Mouse (Mus musculus) MEL (cell line): ENCODE results near the gene Dusp15. TPM values are rescaled to one million over a fixed set of nuclear protein-coding genes. Genes with fewer than 3 reads are reported as not detected.

ENCODE experiments used
- DNase-seq: peaks from one replicate; pipeline ENCODE4 v3.0.0; 2011; ENCODE audit warnings: low read depth, low spot score
- H3K27ac ChIP-seq: 2 replicates; pipeline ENCODE4 v1.5.1; 2012; ENCODE audit warnings: low read depth, mild to moderate bottlenecking, control low read depth, low read length, moderate library complexity; ENCODE audit not compliant: control insufficient read depth
- H3K27me3 ChIP-seq, 2 experiments: fragments of 150-350 bp in 1 of 2; sonication (generic) in 1 of 2; 2 replicates each; pipeline ENCODE4 v1.6.1; 2012; ENCODE audit warnings: low read length in 2 of 2, mild to moderate bottlenecking in 2 of 2, improper control_type of control experiment in 1 of 2, moderate library complexity in 1 of 2; ENCODE audit not compliant: insufficient read depth in 2 of 2, control insufficient read depth in 1 of 2
- H3K36me3 ChIP-seq, 2 experiments: 2 replicates each; pipeline ENCODE4 v1.6.1; 2012 to 2014; ENCODE audit warnings: low read length in 2 of 2, improper control_type of control experiment in 1 of 2, inconsistent platforms in 1 of 2, mild to moderate bottlenecking in 1 of 2; ENCODE audit not compliant: insufficient read depth in 2 of 2, control insufficient read depth in 1 of 2
- H3K4me1 ChIP-seq, 2 experiments: fragments of 150-350 bp in 1 of 2; sonication (generic) in 1 of 2; 2 replicates each; pipeline ENCODE4 v1.6.1; 2012; ENCODE audit warnings: low read length in 2 of 2, improper control_type of control experiment in 1 of 2, mild to moderate bottlenecking in 1 of 2; ENCODE audit not compliant: insufficient read depth in 2 of 2, control insufficient read depth in 1 of 2
- H3K4me3 ChIP-seq, 2 experiments: fragments of 150-350 bp in 1 of 2; sonication (generic) in 1 of 2; 2 replicates each; pipeline ENCODE4 v1.5.1; 2012; ENCODE audit warnings: low read depth in 2 of 2, low read length in 2 of 2, mild to moderate bottlenecking in 2 of 2, moderate library complexity in 2 of 2, control low read depth in 1 of 2, improper control_type of control experiment in 1 of 2; ENCODE audit not compliant: control insufficient read depth in 1 of 2, insufficient read depth in 1 of 2
- H3K79me2 ChIP-seq: 2 replicates; pipeline ENCODE4 v1.6.1; 2012; ENCODE audit warnings: mild to moderate bottlenecking, low read length, moderate library complexity; ENCODE audit not compliant: control insufficient read depth, poor library complexity, insufficient read depth
- H3K9ac ChIP-seq: 2 replicates; pipeline ENCODE4 v1.6.1; 2012; ENCODE audit warnings: low read depth, mild to moderate bottlenecking, control low read depth, low read length, moderate library complexity; ENCODE audit not compliant: control insufficient read depth, poor library complexity, severe bottlenecking
- H3K9me3 ChIP-seq: fragments of 150-350 bp; sonication (generic); replicated peaks from 2 replicates; pipeline ENCODE4 v1.6.1; 2012; ENCODE audit warnings: mild to moderate bottlenecking, low read length, improper control_type of control experiment, moderate library complexity; ENCODE audit not compliant: insufficient read depth
- ELF1 ChIP-seq: IDR thresholded peaks from 2 replicates; pipeline ENCODE4 v1.6.1; 2014; ENCODE audit warnings: low read depth, mild to moderate bottlenecking, inconsistent platforms, low read length, improper control_type of control experiment, moderate library complexity
- EP300 ChIP-seq, 2 experiments: IDR thresholded peaks; 2 replicates each; pipeline ENCODE4 v1.6.1; 2011; ENCODE audit warnings: improper control_type of control experiment in 2 of 2, low read length in 2 of 2, low read depth in 1 of 2, mild to moderate bottlenecking in 1 of 2
- ETS1 ChIP-seq: IDR thresholded peaks from 2 replicates; pipeline ENCODE4 v1.6.1; 2012; ENCODE audit warnings: low read depth, mild to moderate bottlenecking, inconsistent platforms, low read length, improper control_type of control experiment, moderate library complexity
- GATA1 ChIP-seq: IDR thresholded peaks from 2 replicates; pipeline ENCODE4 v1.6.1; 2011; ENCODE audit warnings: low read depth, low read length, improper control_type of control experiment
- HCFC1 ChIP-seq: IDR thresholded peaks from 2 replicates; pipeline ENCODE4 v1.6.1; 2012; ENCODE audit warnings: low read depth, mild to moderate bottlenecking, inconsistent platforms, low read length, improper control_type of control experiment, moderate library complexity
- MAZ ChIP-seq: IDR thresholded peaks from 2 replicates; pipeline ENCODE4 v1.6.1; 2012; ENCODE audit warnings: low read depth, mild to moderate bottlenecking, inconsistent platforms, low read length, improper control_type of control experiment
- MXI1 ChIP-seq: IDR thresholded peaks from 2 replicates; pipeline ENCODE4 v1.6.1; 2011; ENCODE audit warnings: mild to moderate bottlenecking, low read depth, low read length, improper control_type of control experiment
- MYB ChIP-seq: IDR thresholded peaks from 2 replicates; pipeline ENCODE4 v1.6.1; 2011; ENCODE audit warnings: mild to moderate bottlenecking, low read depth, low read length, improper control_type of control experiment
- MYC ChIP-seq: IDR thresholded peaks from 2 replicates; pipeline ENCODE4 v1.6.1; 2011; ENCODE audit warnings: low read depth, mild to moderate bottlenecking, low read length, improper control_type of control experiment, moderate library complexity
- POLR2AphosphoS2 ChIP-seq: IDR thresholded peaks from 2 replicates; pipeline ENCODE4 v1.6.1; 2011; ENCODE audit warnings: low read length, improper control_type of control experiment
- POLR2AphosphoS5 ChIP-seq: IDR thresholded peaks from 2 replicates; pipeline ENCODE4 v1.6.1; 2012; ENCODE audit warnings: low read depth, borderline replicate concordance, mild to moderate bottlenecking, inconsistent platforms, low read length, moderate library complexity, mixed read lengths
- RAD21 ChIP-seq: IDR thresholded peaks from 2 replicates; pipeline ENCODE4 v1.6.1; 2011; ENCODE audit warnings: mild to moderate bottlenecking, low read depth, low read length, improper control_type of control experiment
- TAL1 ChIP-seq: IDR thresholded peaks from 2 replicates; pipeline ENCODE4 v1.6.1; 2012; ENCODE audit warnings: mild to moderate bottlenecking, inconsistent platforms, low read length, moderate library complexity, mixed read lengths
- TBP ChIP-seq: IDR thresholded peaks from 2 replicates; pipeline ENCODE4 v1.8.0; 2011; ENCODE audit warnings: low read depth, low read length, improper control_type of control experiment
- TCF12 ChIP-seq: IDR thresholded peaks from 2 replicates; pipeline ENCODE4 v1.6.1; 2014; ENCODE audit warnings: low read depth, mild to moderate bottlenecking, inconsistent platforms, low read length, improper control_type of control experiment, moderate library complexity
- UBTF ChIP-seq: IDR thresholded peaks from 2 replicates; pipeline ENCODE4 v1.6.1; 2012; ENCODE audit warnings: low read depth, mild to moderate bottlenecking, inconsistent platforms, low read length, improper control_type of control experiment, moderate library complexity, borderline replicate concordance; ENCODE audit not compliant: insufficient read depth
- USF2 ChIP-seq, 2 experiments: IDR thresholded peaks; 2 replicates each; pipeline ENCODE4 v1.6.1; 2011 to 2012; ENCODE audit warnings: improper control_type of control experiment in 2 of 2, low read length in 2 of 2, borderline replicate concordance in 1 of 2, inconsistent platforms in 1 of 2, low read depth in 1 of 2, mild to moderate bottlenecking in 1 of 2; ENCODE audit not compliant: insufficient read depth in 1 of 2
- ZC3H11A ChIP-seq: IDR thresholded peaks from 2 replicates; pipeline ENCODE4 v1.6.1; 2012; ENCODE audit warnings: low read depth, mild to moderate bottlenecking, inconsistent platforms, low read length, improper control_type of control experiment
- ZKSCAN1 ChIP-seq: IDR thresholded peaks from 2 replicates; pipeline ENCODE4 v1.6.1; 2012; ENCODE audit warnings: low read depth, mild to moderate bottlenecking, inconsistent platforms, low read length, improper control_type of control experiment, moderate library complexity
- ZMIZ1 ChIP-seq: IDR thresholded peaks from 2 replicates; pipeline ENCODE4 v1.6.1; 2012; ENCODE audit warnings: low read depth, mild to moderate bottlenecking, inconsistent platforms, low read length, improper control_type of control experiment, moderate library complexity
- ZNF384 ChIP-seq: IDR thresholded peaks from 2 replicates; pipeline ENCODE4 v1.6.1; 2012; ENCODE audit warnings: low read depth, mild to moderate bottlenecking, inconsistent platforms, low read length, improper control_type of control experiment
- polyA plus RNA-seq, 2 experiments: library from polyadenylated mRNA; stranded (reverse) in 1 of 2; unstranded in 1 of 2; fragments of >175 nt in 1 of 2; fragments of >200 nt in 1 of 2; gene quantifications; 2 replicates each; pipeline versions ENCODE4 v1.2.1 to v1.2.4; 2012; ENCODE audit warnings: low replicate concordance in 2 of 2, low read depth in 1 of 2; ENCODE audit not compliant: insufficient read length in 2 of 2, insufficient read depth in 1 of 2, missing spikeins in 1 of 2
- total RNA-seq: library from RNA; depleted of rRNA; stranded (reverse); fragments of 300-350 nt; gene quantifications from 2 replicates; pipeline ENCODE4 v1.2.3, GENCODE M21; 2012

Dusp15 gene
- total and polyA plus RNA-seq, 3 experiments, result not detected

GRCm38 (mm10) chr2:152924543-152924942, 27.0 kb downstream of the Dusp15 start:
- no peak overlapping the region for H3K27ac ChIP-seq
- no peaks in the 10 kb centered on the region for H3K9me3 ChIP-seq
- H3K4me3 ChIP-seq, result no peak overlapping the region
- H3K4me1 ChIP-seq, result no peaks in the 10 kb centered on the region
- peak; percentile 41 for DNase-seq
- TF ChIP-seq MXI1, result no peak
- no peak for TF ChIP-seq ETS1
- peak in 1 of 2 experiments; percentile 37; a peak in 1 of 4 replicates for TF ChIP-seq EP300 (IDR thresholded peaks at IDR 0.05; ENCODE audit: low read depth in 1 of 2, low read length in 2 of 2)
- 0 out of 2 replicates have a peak, but pooled peaks have one; percentile 45 for TF ChIP-seq GATA1
- no peak for TF ChIP-seq MYC
- TF ChIP-seq ZKSCAN1, result no peak
- TF ChIP-seq MAZ, result no peak
- no peak for TF ChIP-seq HCFC1
- TF ChIP-seq ELF1, result no peak
- TF ChIP-seq POLR2AphosphoS5, result no peak
- TF ChIP-seq TBP, result peak; percentile 67
- no peak for TF ChIP-seq ZC3H11A
- TF ChIP-seq USF2 (IDR thresholded peaks at IDR 0.05; ENCODE audit: borderline replicate concordance in 1 of 2, insufficient read depth in 1 of 2, low read depth in 1 of 2, low read length in 2 of 2), result no peak
- no peak for TF ChIP-seq ZMIZ1
- no peak for TF ChIP-seq MYB
- no peak for TF ChIP-seq UBTF
- TF ChIP-seq TAL1, result no peak
- TF ChIP-seq RAD21, result no peak
- TF ChIP-seq POLR2AphosphoS2, result no peak
- TF ChIP-seq TCF12, result peak; percentile 48
- H3K36me3 ChIP-seq, result no peaks in the 10 kb centered on the region
- H3K9ac ChIP-seq, result no peak overlapping the region
- no peaks in the 10 kb centered on the region for H3K79me2 ChIP-seq
- H3K27me3 ChIP-seq, result no peaks in the 10 kb centered on the region

- Histone ChIP-seq H3K4me1 (no peaks in the 10 kb centered on the region), H3K9ac (no peak overlapping the region), H3K27ac (no peak overlapping the region), H3K9me3 (no peaks in the 10 kb centered on the region), H3K36me3 (no peaks in the 10 kb centered on the region), H3K79me2 (no peaks in the 10 kb centered on the region), H3K4me3 (no peak overlapping the region), H3K27me3 (no peaks in the 10 kb centered on the region)
- DNase-seq, result no peak
- TF ChIP-seq ZNF384 (no peak), MXI1 (no peak)
Observed at GRCm38 (mm10) chr2:152924128-152924527, 27.4 kb downstream of the Dusp15 start.
